Mouse (Mus musculus): ENCODE results near the gene Sox1. TPM values are rescaled to one million over a fixed set of nuclear protein-coding genes. Genes with fewer than 3 reads are reported as not detected.

The Sox1 gene
- polyA plus RNA-seq, 1 experiment from 2014 or later, result not detected

GRCm38 (mm10) chr8:12399421-12400205, 4.5 kb downstream of the Sox1 start:
- 2% methylated on average over 5 of the region's 5 CpGs for WGBS (ENCODE audit: insufficient replicate concordance)
- ATAC-seq (no peak), DNase-seq (no peak)
- Histone ChIP-seq H3K27ac (ENCODE audit: low read depth) (no peak overlapping the region), H3K27me3 (ENCODE audit: insufficient read depth, low read length) (peaks cover 94% of the 10 kb centered on the region), H3K4me1 (ENCODE audit: insufficient read depth) (no peaks in the 10 kb centered on the region), H3K4me3 (ENCODE audit: low read depth, low read length) (no peak overlapping the region), H3K9ac (replicated peaks) (no peak overlapping the region), H3K9me3 (ENCODE audit: low read length) (no peaks in the 10 kb centered on the region), H3K36me3 (replicated peaks; ENCODE audit: insufficient read depth, low read length) (no peaks in the 10 kb centered on the region), H3K4me2 (ENCODE audit: low read depth, low read length) (no peak overlapping the region)
- TF ChIP-seq EP300 (IDR thresholded peaks at IDR 0.05; ENCODE audit: low read depth) (no peak), CTCF (IDR thresholded peaks at IDR 0.05; ENCODE audit: low read depth) (no peak)

DNA sequence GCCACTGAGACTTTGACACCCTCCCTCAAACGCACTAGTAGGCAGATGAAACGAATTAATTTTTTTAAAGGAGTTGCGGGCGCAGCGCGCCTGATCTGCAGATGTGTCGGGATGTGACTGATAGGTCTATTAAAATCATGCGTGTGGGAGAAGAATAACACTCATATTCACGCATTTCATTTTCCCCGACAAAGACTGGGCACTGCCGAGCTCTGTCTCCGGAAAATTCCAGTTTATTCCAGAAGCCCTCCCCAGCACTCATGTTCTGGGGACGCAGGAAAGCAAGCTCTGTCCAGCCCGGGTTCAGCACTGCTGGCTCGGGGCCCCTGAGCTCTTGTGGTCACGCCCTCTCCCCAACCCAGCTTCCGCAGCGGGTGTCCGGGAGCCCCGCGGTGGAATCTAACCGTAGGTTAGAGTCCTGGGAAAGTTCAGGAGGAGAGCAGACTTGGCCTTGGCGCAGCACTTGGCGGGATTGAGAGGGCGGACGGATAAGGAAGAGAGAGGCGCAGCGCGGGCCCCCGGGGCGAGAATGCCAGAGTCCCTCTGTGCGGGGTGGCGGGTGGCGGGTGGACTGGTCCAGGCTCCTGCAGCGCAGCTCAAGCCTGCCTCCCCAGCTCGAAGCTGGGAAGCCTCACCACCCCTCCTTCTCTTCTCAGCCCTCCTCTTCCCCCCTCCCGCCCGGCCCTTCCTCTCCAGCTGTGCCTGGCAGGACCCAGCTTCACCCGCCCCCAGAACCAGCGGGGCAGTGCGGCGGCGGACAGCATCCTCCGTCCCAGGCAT, 5.7 kb downstream of the Sox1 start:
- WGBS (ENCODE audit: insufficient replicate concordance), result 2% methylated on average over 39 of the region's 44 CpGs
- no peaks in the 10 kb centered on the region for H3K4me1 ChIP-seq (ENCODE audit: insufficient read depth)
- no peaks in the 10 kb centered on the region for H3K9me3 ChIP-seq (ENCODE audit: low read length)
- H3K27ac ChIP-seq (ENCODE audit: low read depth), result no peak overlapping the region
- peaks cover 92% of the 10 kb centered on the region for H3K27me3 ChIP-seq (ENCODE audit: insufficient read depth, low read length)
- H3K9ac ChIP-seq (replicated peaks), result no peak overlapping the region
- no peak overlapping the region for H3K4me3 ChIP-seq (ENCODE audit: low read depth, low read length)
- no peak for TF ChIP-seq CTCF (IDR thresholded peaks at IDR 0.05; ENCODE audit: low read depth)
- H3K4me2 ChIP-seq (ENCODE audit: low read depth, low read length), result no peak overlapping the region
- DNase-seq (no peak), ATAC-seq (no peak)
- no peaks in the 10 kb centered on the region for H3K36me3 ChIP-seq (replicated peaks; ENCODE audit: insufficient read depth, low read length)

DNA sequence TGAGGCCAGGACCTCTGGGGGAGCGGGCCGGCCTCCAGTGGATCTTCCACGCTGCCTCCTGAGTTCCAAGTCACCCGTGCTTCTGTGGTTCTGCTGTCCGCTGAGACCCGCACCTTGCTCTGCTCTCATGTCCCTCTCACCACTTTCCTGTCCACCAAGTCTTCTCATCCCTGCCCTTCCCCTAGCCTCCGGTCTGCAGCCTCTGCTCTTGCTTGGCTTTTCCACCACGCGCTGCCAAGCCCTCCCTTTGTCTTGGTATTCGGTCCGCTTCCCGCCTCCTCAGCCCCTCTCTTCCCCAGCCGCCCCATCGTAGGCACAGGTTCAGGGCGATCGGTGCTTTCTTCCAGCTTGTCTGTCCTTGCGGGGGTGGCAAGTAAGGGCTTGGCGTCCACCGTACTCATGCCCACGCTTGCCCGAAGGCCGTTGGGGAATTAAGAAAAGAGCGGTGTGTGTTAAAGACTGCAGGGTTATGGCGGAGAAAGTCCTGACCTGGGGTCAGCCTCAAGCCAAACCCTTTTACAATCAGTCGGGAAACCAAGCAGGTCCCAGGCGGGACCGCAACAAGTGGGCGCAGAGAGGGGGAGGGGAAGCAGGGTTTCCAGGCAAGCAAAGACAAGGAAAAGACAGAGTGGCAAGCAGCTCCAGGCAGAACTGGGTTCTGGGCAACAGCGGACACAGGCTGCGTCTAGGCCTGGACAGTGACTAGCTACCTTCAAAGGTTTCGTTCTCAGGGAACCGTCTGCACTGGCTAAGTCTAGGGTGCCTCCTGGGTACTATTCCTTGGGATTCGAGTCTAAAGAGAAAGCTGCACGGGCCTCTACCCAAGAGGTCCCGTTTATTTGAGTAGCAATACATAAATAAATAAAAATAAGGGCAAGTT, 6.5 kb downstream of the Sox1 start:
- no peak for DNase-seq

DNA sequence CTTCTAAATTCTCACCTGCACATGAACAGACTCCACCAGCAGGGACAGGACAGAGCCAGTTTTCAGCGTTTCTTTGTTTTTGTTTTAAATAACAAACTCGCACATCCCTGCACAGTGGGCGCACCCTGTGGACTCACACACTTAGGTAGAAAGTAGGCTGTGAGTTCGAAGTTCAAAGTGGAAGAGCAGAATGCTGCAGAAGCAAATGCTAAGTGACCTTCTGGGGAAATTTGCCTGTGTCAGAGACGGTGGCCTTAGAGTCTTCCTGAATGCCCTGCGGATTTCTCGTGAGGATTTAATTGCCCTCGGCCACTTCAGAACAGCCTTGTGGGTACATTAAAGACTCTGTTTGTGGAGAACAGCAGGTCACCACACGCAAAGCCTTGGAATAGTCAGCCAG, 7.6 kb downstream of the Sox1 start:
- TF ChIP-seq EP300 (IDR thresholded peaks at IDR 0.05; ENCODE audit: low read depth) (no peak), CTCF (IDR thresholded peaks at IDR 0.05; ENCODE audit: low read depth) (no peak)
- ATAC-seq (no peak), DNase-seq (no peak)
- peaks cover 83% of the 10 kb centered on the region for H3K27me3 ChIP-seq (ENCODE audit: insufficient read depth, low read length)
- H3K27ac ChIP-seq (ENCODE audit: low read depth), result no peak overlapping the region
- no peaks in the 10 kb centered on the region for H3K36me3 ChIP-seq (replicated peaks; ENCODE audit: insufficient read depth, low read length)
- no peaks in the 10 kb centered on the region for H3K9me3 ChIP-seq (ENCODE audit: low read length)
- H3K4me1 ChIP-seq (ENCODE audit: insufficient read depth), result no peaks in the 10 kb centered on the region
- 5% methylated on average over 9 of the region's 9 CpGs for WGBS (ENCODE audit: insufficient replicate concordance)
- no peak overlapping the region for H3K4me3 ChIP-seq (ENCODE audit: low read depth, low read length)
- no peak overlapping the region for H3K9ac ChIP-seq (replicated peaks)
- H3K4me2 ChIP-seq (ENCODE audit: low read depth, low read length), result no peak overlapping the region

More for the DNA sequence above, 6.5 kb downstream of the Sox1 start:
- H3K4me3 ChIP-seq (ENCODE audit: low read depth, low read length), result no peak overlapping the region
- no peaks in the 10 kb centered on the region for H3K4me1 ChIP-seq (ENCODE audit: insufficient read depth)
- no peak for ATAC-seq
- no peak overlapping the region for H3K27ac ChIP-seq (ENCODE audit: low read depth)
- WGBS (ENCODE audit: insufficient replicate concordance), result 3% methylated on average over 35 of the region's 35 CpGs
- peaks cover 92% of the 10 kb centered on the region for H3K27me3 ChIP-seq (ENCODE audit: insufficient read depth, low read length)
- no peak overlapping the region for H3K4me2 ChIP-seq (ENCODE audit: low read depth, low read length)
- TF ChIP-seq EP300 (IDR thresholded peaks at IDR 0.05; ENCODE audit: low read depth) (no peak), CTCF (IDR thresholded peaks at IDR 0.05; ENCODE audit: low read depth) (no peak)
- H3K9me3 ChIP-seq (ENCODE audit: low read length), result no peaks in the 10 kb centered on the region
- no peak overlapping the region for H3K9ac ChIP-seq (replicated peaks)
- H3K36me3 ChIP-seq (replicated peaks; ENCODE audit: insufficient read depth, low read length), result no peaks in the 10 kb centered on the region

DNA sequence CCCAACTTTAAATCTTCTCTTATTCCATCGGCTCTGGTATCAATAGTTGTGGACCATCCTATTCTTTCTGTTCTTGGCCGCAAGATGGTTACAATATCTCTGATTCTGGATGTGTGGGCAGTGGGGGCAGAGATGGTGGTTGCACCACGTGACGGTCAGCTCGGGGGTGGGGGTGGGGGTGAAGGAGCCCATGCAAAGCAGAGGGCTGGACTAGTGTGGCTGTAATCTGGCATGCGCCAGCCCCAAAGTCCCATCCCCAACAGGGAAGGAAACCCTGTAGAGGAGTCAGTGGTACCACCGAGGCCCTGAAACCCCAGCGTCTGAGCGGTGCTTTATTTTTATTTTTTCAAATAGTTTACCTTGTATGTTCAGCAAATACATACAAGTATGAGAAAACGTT, 12.9 kb downstream of the Sox1 start:
- Histone ChIP-seq H3K27ac (ENCODE audit: low read depth) (no peak overlapping the region), H3K4me2 (ENCODE audit: low read depth, low read length) (no peak overlapping the region), H3K4me1 (ENCODE audit: insufficient read depth) (no peaks in the 10 kb centered on the region), H3K36me3 (replicated peaks; ENCODE audit: insufficient read depth, low read length) (no peaks in the 10 kb centered on the region), H3K4me3 (ENCODE audit: low read depth, low read length) (no peak overlapping the region), H3K9me3 (ENCODE audit: low read length) (no peaks in the 10 kb centered on the region), H3K9ac (replicated peaks) (no peak overlapping the region), H3K27me3 (ENCODE audit: insufficient read depth, low read length) (peaks cover 45% of the 10 kb centered on the region)
- DNase-seq, result no peak
- ATAC-seq, result no peak
- WGBS (ENCODE audit: insufficient replicate concordance), result 21% methylated on average over 10 of the region's 10 CpGs
- TF ChIP-seq EP300 (IDR thresholded peaks at IDR 0.05; ENCODE audit: low read depth) (no peak), CTCF (IDR thresholded peaks at IDR 0.05; ENCODE audit: low read depth) (no peak)

DNA sequence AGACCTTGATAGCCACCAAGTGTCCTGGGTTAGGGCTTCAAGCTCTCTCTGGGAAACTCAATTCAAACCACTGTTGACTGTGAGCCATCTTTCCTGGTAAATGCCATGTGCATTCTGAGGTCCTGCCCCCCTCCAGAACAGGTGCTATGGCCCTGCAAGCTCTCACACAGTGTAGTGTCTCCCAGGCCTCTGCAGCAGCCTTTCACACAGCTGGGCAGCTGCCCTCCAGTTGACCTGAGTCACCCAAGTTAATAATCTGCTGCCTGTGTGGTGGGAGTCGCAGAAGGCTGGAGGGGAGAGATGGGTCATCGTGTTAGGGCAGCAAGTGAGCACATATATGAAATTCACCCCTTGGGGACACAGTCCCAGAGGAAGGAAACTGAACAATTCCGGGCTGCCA, 14.9 kb downstream of the Sox1 start:
- H3K9ac ChIP-seq (replicated peaks), result no peak overlapping the region
- TF ChIP-seq EP300 (IDR thresholded peaks at IDR 0.05; ENCODE audit: low read depth) (no peak), CTCF (IDR thresholded peaks at IDR 0.05; ENCODE audit: low read depth) (no peak)
- H3K9me3 ChIP-seq (ENCODE audit: low read length), result no peaks in the 10 kb centered on the region
- no peak overlapping the region for H3K4me3 ChIP-seq (ENCODE audit: low read depth, low read length)
- H3K27me3 ChIP-seq (ENCODE audit: insufficient read depth, low read length), result peaks cover 31% of the 10 kb centered on the region
- no peak overlapping the region for H3K27ac ChIP-seq (ENCODE audit: low read depth)
- 59% methylated on average over 3 of the region's 3 CpGs for whole genome bisulfite sequencing (ENCODE audit: insufficient replicate concordance)
- no peak overlapping the region for H3K4me2 ChIP-seq (ENCODE audit: low read depth, low read length)
- H3K36me3 ChIP-seq (replicated peaks; ENCODE audit: insufficient read depth, low read length), result no peaks in the 10 kb centered on the region
- DNase-seq (no peak), ATAC-seq (no peak)
- no peaks in the 10 kb centered on the region for H3K4me1 ChIP-seq (ENCODE audit: insufficient read depth)
